Mouse (Mus musculus) right cerebral cortex, postnatal 25 days (tissue): Measurements from ENCODE around the gene Tmem143.
"Not testable (repeated sequence)": the region's sequence is repeated elsewhere in the genome, so short reads cannot be mapped to it uniquely, and the experiment has no call there.

Source experiments
- DNase-seq: peaks from one replicate; pipeline ENCODE4 v3.0.0; 2022

Tmem143 gene

DNA sequence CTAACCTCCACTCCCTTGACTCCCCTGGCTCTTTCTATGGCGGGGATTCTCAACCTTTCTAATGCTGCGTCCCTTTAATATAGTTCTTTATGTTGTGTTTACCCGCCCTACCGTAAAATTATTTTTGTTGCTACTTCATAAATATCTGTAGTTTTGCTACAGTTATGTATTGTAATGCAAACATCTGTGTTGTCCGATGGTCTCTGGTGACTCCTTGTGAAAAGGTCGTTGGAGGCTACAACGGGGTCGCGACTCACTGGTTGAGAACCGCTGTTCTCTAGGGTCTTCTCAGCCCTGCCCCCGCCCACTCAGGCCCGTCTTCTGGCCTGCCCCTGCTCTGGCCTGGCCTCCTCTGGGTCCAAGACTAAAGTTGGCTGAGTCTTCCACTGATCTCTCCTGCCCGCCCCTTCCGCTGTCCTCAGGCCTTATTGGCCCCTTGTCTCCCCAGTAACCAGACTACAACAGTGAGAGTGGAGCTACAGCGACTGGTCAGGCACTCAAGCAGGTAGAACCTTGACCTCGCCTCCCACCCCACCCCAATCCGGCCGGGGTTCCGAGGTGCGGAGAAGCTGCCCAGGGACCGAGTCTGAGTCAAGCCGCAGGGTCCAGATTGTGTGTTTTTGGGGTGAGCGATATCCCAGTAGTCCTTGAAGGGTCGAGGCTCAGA is 27.2 kb downstream of the Tmem143 start, which contains the start of gene Ccdc114:
Ccdc114 (plus strand) TSS at position 311 of the 667 bp plus-strand sequence.
- DNase-seq: no peak

GRCm38 (mm10) chr7:45924429-45924816 is 27.7 kb downstream of the Tmem143 start:
- no peak for DNase-seq

GRCm38 (mm10) chr7:45928626-45929295 is 32.0 kb downstream of the Tmem143 start:
- DNase-seq: no peak

DNA sequence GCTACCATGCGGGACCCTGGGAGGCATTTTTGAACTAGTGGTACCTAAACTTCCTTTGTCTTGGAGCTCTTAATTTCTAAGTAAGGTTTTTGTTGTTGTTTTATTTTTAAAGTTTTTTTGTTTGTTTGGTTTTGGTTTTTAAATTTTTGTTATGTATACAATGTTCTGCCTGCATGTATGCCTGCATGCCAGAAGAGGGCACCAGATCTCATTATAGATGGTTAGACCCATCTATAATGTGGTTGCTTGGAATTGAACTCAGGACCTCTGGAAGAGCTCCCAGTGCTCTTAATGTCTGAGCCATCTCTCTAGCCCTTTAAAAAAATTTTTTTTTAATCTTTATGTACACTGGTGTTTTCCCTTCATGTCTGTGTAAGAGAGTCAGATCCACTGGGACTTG is 32.9 kb downstream of the Tmem143 start:
- DNase-seq: no peak

GRCm38 (mm10) chr7:45933766-45934165 is 37.0 kb downstream of the Tmem143 start:
- not testable (repeated sequence) for DNase-seq

- DNase-seq: no peak
Observed at GRCm38 (mm10) chr7:45935114-45935513, 38.4 kb downstream of the Tmem143 start.

GRCm38 (mm10) chr7:45939836-45940235 is 43.1 kb downstream of the Tmem143 start:
- DNase-seq: no peak

- DNase-seq: no peak
Observed at GRCm38 (mm10) chr7:45941986-45942385, 45.2 kb downstream of the Tmem143 start.

DNA sequence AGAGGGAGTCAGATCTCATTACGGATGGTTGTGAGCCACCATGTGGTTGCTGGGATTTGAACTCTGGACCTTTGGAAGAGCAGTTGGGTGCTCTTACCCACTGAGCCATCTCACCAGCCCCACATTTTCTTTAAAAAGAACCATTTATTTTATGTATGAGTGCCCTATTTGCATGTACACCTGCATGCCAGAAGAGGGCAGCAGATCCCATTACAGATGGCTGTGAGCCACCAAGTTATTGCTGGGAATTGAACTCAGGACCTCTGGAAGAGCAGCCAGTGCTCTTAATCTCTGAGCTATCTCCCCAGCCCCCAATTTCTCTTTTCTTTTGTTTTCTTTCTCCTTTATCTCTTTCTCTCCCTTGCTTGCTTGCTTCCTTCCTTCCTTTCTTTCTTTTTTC is 46.5 kb downstream of the Tmem143 start:
- not testable (repeated sequence) for DNase-seq

GRCm38 (mm10) chr7:45949061-45949460 is 52.3 kb downstream of the Tmem143 start:
- DNase-seq: no peak

DNA sequence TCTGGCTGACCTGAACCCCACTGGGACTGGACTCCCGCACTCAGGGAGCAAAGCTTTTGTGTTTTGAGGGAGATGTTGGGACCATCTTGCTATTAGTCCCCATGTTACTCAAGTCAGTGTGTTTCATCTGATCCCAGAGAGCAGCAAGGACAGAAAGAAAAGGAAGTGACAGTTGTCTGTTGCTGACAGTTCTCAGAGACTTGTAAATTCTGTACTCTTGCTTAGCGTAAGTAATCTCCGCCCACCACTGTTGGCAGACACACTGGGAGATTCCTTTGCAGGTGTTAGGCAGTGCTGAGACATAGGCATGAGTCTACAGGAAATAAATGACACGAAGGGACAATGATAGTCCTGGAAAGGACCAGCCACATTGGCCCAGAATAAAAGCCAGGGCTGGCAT is 59.9 kb downstream of the Tmem143 start:
- no peak for DNase-seq
